Mouse (Mus musculus): ENCODE data around the gene Actl6b.

The Actl6b gene

GRCm38 (mm10) chr5:137566416-137566815, 13.1 kb downstream of the Actl6b start:
- no peak for DNase-seq

GRCm38 (mm10) chr5:137568223-137568798, 15.0 kb downstream of the Actl6b start:
- DNase-seq, result no peak

- DNase-seq, result no peak
Measured at GRCm38 (mm10) chr5:137569031-137569430, 15.7 kb downstream of the Actl6b start.

- DNase-seq, result peak; percentile 60
Measured at GRCm38 (mm10) chr5:137569665-137570064, 16.3 kb downstream of the Actl6b start, which contains the start of gene Tfr2. Tfr2 (plus strand) TSS chr5:137569840.

GRCm38 (mm10) chr5:137570181-137570580, 16.9 kb downstream of the Actl6b start:
- no peak for DNase-seq

GRCm38 (mm10) chr5:137570691-137571586, 17.6 kb downstream of the Actl6b start:
- no peak for DNase-seq

- DNase-seq, result peak; percentile 39
Measured at GRCm38 (mm10) chr5:137574470-137574901, 21.2 kb downstream of the Actl6b start.

GRCm38 (mm10) chr5:137580246-137580645, 26.9 kb downstream of the Actl6b start:
- no peak for DNase-seq

GRCm38 (mm10) chr5:137582702-137583101, 29.4 kb downstream of the Actl6b start:
- no peak for DNase-seq

GRCm38 (mm10) chr5:137583670-137584169, 30.4 kb downstream of the Actl6b start:
- DNase-seq, result peak; percentile 21

GRCm38 (mm10) chr5:137584976-137585375, 31.7 kb downstream of the Actl6b start:
- DNase-seq, result peak; percentile 87

GRCm38 (mm10) chr5:137590507-137590906, 37.2 kb downstream of the Actl6b start:
- no peak for DNase-seq

GRCm38 (mm10) chr5:137595921-137596320, 42.6 kb downstream of the Actl6b start:
- no peak for DNase-seq

- DNase-seq, result no peak
Measured at GRCm38 (mm10) chr5:137596601-137597261, 43.4 kb downstream of the Actl6b start.

- no peak for DNase-seq
Measured at GRCm38 (mm10) chr5:137597625-137598024, 44.3 kb downstream of the Actl6b start.

- no peak for DNase-seq
Measured at GRCm38 (mm10) chr5:137598100-137598826, 44.9 kb downstream of the Actl6b start.

GRCm38 (mm10) chr5:137599600-137599999, 46.3 kb downstream of the Actl6b start:
- DNase-seq, result no peak

- no peak for DNase-seq
Measured at GRCm38 (mm10) chr5:137600281-137600618, 46.9 kb downstream of the Actl6b start.

GRCm38 (mm10) chr5:137600619-137601364, 47.5 kb downstream of the Actl6b start, which contains the start of gene Mospd3:
Mospd3 (minus strand) TSS chr5:137601058.
- DNase-seq, result peak; percentile 98

- DNase-seq, result peak; percentile 40
Measured at GRCm38 (mm10) chr5:137601365-137601729, 48.0 kb downstream of the Actl6b start.

GRCm38 (mm10) chr5:137607860-137608653, 54.7 kb downstream of the Actl6b start:
- DNase-seq, result peak; percentile 19

Measured in lung, postnatal 14 days (tissue).